Mouse (Mus musculus): ENCODE results near the gene Peg3.
"Not testable (repeated sequence)": the region's sequence is repeated elsewhere in the genome, so short reads cannot be mapped to it uniquely, and the experiment has no call there.

Peg3 gene

GRCm38 (mm10) chr7:6730241-6730640 lies at the start of gene Peg3, which contains the start of gene Usp29:
TSS of gene Peg3 (minus strand) at chr7:6730431.
TSS of gene Usp29 (plus strand) at chr7:6730578.
- peak; percentile 91 for DNase-seq

GRCm38 (mm10) chr7:6779172-6779571 lies 48.9 kb upstream of the Peg3 start:
- no peak for DNase-seq

- peak; percentile 24 for DNase-seq
These were observed 47.5 kb upstream of the Peg3 start for GRCm38 (mm10) chr7:6777689-6778088.

GRCm38 (mm10) chr7:6777107-6777506 lies 46.9 kb upstream of the Peg3 start:
- DNase-seq: peak; percentile 76

GRCm38 (mm10) chr7:6776314-6777059 lies 46.3 kb upstream of the Peg3 start:
- no peak for DNase-seq

GRCm38 (mm10) chr7:6773865-6774413 lies 43.7 kb upstream of the Peg3 start:
- not testable (repeated sequence) for DNase-seq

- DNase-seq: no peak
These were observed 40.1 kb upstream of the Peg3 start for GRCm38 (mm10) chr7:6770286-6770685.

GRCm38 (mm10) chr7:6765240-6765639 lies 35.0 kb upstream of the Peg3 start:
- peak; percentile 16 for DNase-seq

- no peak for DNase-seq
These were observed 29.9 kb upstream of the Peg3 start for GRCm38 (mm10) chr7:6760170-6760569.

- DNase-seq: no peak
These were observed 29.5 kb upstream of the Peg3 start for GRCm38 (mm10) chr7:6759698-6760097.

- no peak for DNase-seq
These were observed 26.6 kb upstream of the Peg3 start for GRCm38 (mm10) chr7:6756777-6757291.

- DNase-seq: no peak
These were observed 23.2 kb upstream of the Peg3 start for GRCm38 (mm10) chr7:6753440-6753839.

GRCm38 (mm10) chr7:6749196-6749595 lies 19.0 kb upstream of the Peg3 start:
- peak; percentile 17 for DNase-seq

GRCm38 (mm10) chr7:6744281-6744904 lies 14.2 kb upstream of the Peg3 start:
- DNase-seq: no peak

- DNase-seq: no peak
These were observed 5.8 kb upstream of the Peg3 start for GRCm38 (mm10) chr7:6736060-6736459.

GRCm38 (mm10) chr7:6731930-6732329 lies 1.7 kb upstream of the Peg3 start:
- no peak for DNase-seq

GRCm38 (mm10) chr7:6731373-6731772 lies 1.1 kb upstream of the Peg3 start:
- no peak for DNase-seq

GRCm38 (mm10) chr7:6730801-6731200 lies 570 bp upstream of the Peg3 start:
- DNase-seq: no peak

GRCm38 (mm10) chr7:6729061-6729817 lies 992 bp downstream of the Peg3 start:
- DNase-seq: peak; percentile 98

- DNase-seq: peak; percentile 96
These were observed 1.8 kb downstream of the Peg3 start for GRCm38 (mm10) chr7:6728263-6728931.

- DNase-seq: peak; percentile 94
These were observed 2.7 kb downstream of the Peg3 start for GRCm38 (mm10) chr7:6727351-6728121.

GRCm38 (mm10) chr7:6709396-6709795 lies 20.8 kb downstream of the Peg3 start:
- no peak for DNase-seq

Data from lung, postnatal 10 days (tissue).